Mouse (Mus musculus) midbrain, postnatal 0 days (tissue): Measurements from ENCODE around the gene Hnf1a. TPM values are rescaled to one million over a fixed set of nuclear protein-coding genes. Genes with fewer than 3 reads are reported as not detected.

ENCODE experiments used
- ATAC-seq: fragments of 200-750 bp; cut with Nextera tagmentation; 2 replicates; pipeline ENCODE4 v1.8.0; 2017; ENCODE audit warnings: moderate number of reproducible peaks, mild to moderate bottlenecking, moderate TSS enrichment, moderate library complexity; ENCODE audit not compliant: low FRiP score
- DNase-seq: peaks from one replicate; pipeline ENCODE4 v3.0.0-alpha.2; 2015; ENCODE audit warnings: low spot score
- H3K27ac ChIP-seq: fragments of 300-500 bp; sonication (generic); 2 replicates; pipeline ENCODE4 v1.5.1; 2014; ENCODE audit warnings: low read depth, mild to moderate bottlenecking, low read length, mixed read lengths
- H3K27me3 ChIP-seq: fragments of 300-500 bp; sonication (generic); 2 replicates; pipeline ENCODE4 v1.6.1; 2014; ENCODE audit warnings: low read length, control low read depth, mixed read lengths; ENCODE audit not compliant: insufficient read depth
- H3K36me3 ChIP-seq: fragments of 300-500 bp; sonication (generic); 2 replicates; pipeline ENCODE4 v1.6.1; 2014; ENCODE audit warnings: low read length, control low read depth, mixed read lengths; ENCODE audit not compliant: insufficient read depth
- H3K4me1 ChIP-seq: fragments of 300-500 bp; sonication (generic); 2 replicates; pipeline ENCODE4 v1.6.1; 2014; ENCODE audit warnings: mild to moderate bottlenecking, control low read depth, antibody characterized with exemption, low read length, mixed read lengths; ENCODE audit not compliant: insufficient read depth
- H3K4me2 ChIP-seq: fragments of 300-500 bp; sonication (generic); 2 replicates; pipeline ENCODE4 v1.6.1; 2014; ENCODE audit warnings: low read depth, mild to moderate bottlenecking, low read length, mixed read lengths; ENCODE audit not compliant: poor library complexity, severe bottlenecking
- H3K4me3 ChIP-seq: fragments of 300-500 bp; sonication (generic); 2 replicates; pipeline ENCODE4 v1.5.1; 2014; ENCODE audit warnings: low read depth, mild to moderate bottlenecking, low read length, moderate library complexity
- H3K9ac ChIP-seq: fragments of 300-500 bp; sonication (generic); replicated peaks from 2 replicates; pipeline ENCODE4 v1.6.1; 2014; ENCODE audit warnings: mild to moderate bottlenecking, low read length, moderate library complexity, mixed read lengths; ENCODE audit not compliant: poor library complexity, severe bottlenecking
- H3K9me3 ChIP-seq: fragments of 300-500 bp; sonication (generic); 2 replicates; pipeline ENCODE4 v1.6.1; 2016; ENCODE audit warnings: low read length, control low read depth
- CTCF ChIP-seq: IDR thresholded peaks from 2 replicates; pipeline ENCODE4 v1.5.1; 2016; ENCODE audit warnings: antibody characterized with exemption, mild to moderate bottlenecking
- WGBS: fragments of 180-500 bp; shearing (Covaris S2); extraction: QIAGEN DNeasy Blood & Tissue Kit; methylation state at CpG from one replicate; pipeline ENCODE4 v1.1.7; 2014; 5-methylcytosine and 5-hydroxymethylcytosine counted together
- polyA plus RNA-seq: library from polyadenylated mRNA; unstranded; fragments of >200 nt; fragmentation: Nextera tagmentation; extraction: Ambion mirVana; gene quantifications from 2 replicates; pipeline ENCODE4 v1.2.1, GENCODE M21; 2015
- total RNA-seq: library from RNA; depleted of rRNA; stranded (reverse); fragments of >200 nt; gene quantifications from 2 replicates; pipeline ENCODE4 v1.2.3, GENCODE M21; 2014

Gene Hnf1a
- total and polyA plus RNA-seq, 2 experiments from 2014 or later: 0.05 TPM; not detected in 1

- no peak overlapping the region for H3K27ac ChIP-seq
- DNase-seq (no peak), ATAC-seq (no peak)
- no peak overlapping the region for H3K9ac ChIP-seq
- TF ChIP-seq CTCF: no peak
- no peak overlapping the region for H3K4me3 ChIP-seq
- 84% methylated on average over 8 of the region's 8 CpGs for WGBS
- H3K4me1 ChIP-seq: no peaks in the 10 kb centered on the region
- no peaks in the 10 kb centered on the region for H3K36me3 ChIP-seq
- no peak overlapping the region for H3K4me2 ChIP-seq
- no peaks in the 10 kb centered on the region for H3K9me3 ChIP-seq
- H3K27me3 ChIP-seq: no peaks in the 10 kb centered on the region
Measured at GRCm38 (mm10) chr5:114933206-114933605, 37.7 kb downstream of the Hnf1a start.

GRCm38 (mm10) chr5:114931626-114932025, 39.3 kb downstream of the Hnf1a start:
- H3K9ac ChIP-seq: no peak overlapping the region
- DNase-seq (no peak), ATAC-seq (no peak)
- H3K4me1 ChIP-seq: no peaks in the 10 kb centered on the region
- H3K36me3 ChIP-seq: no peaks in the 10 kb centered on the region
- TF ChIP-seq CTCF: no peak
- no peaks in the 10 kb centered on the region for H3K9me3 ChIP-seq
- WGBS: 68% methylated on average over 5 of the region's 5 CpGs
- H3K4me3 ChIP-seq: no peak overlapping the region
- H3K4me2 ChIP-seq: no peak overlapping the region
- no peak overlapping the region for H3K27ac ChIP-seq
- no peaks in the 10 kb centered on the region for H3K27me3 ChIP-seq

GRCm38 (mm10) chr5:114926753-114927152, 44.1 kb downstream of the Hnf1a start:
- no peak overlapping the region for H3K27ac ChIP-seq
- no peaks in the 10 kb centered on the region for H3K27me3 ChIP-seq
- H3K36me3 ChIP-seq: no peaks in the 10 kb centered on the region
- ATAC-seq (no peak), DNase-seq (no peak)
- H3K4me3 ChIP-seq: no peak overlapping the region
- 0 out of 2 replicates have a peak, but pooled peaks cover 4% of the 10 kb centered on the region for H3K9me3 ChIP-seq
- no peak overlapping the region for H3K9ac ChIP-seq
- no peak for TF ChIP-seq CTCF
- 54% methylated on average over 9 of the region's 9 CpGs for WGBS
- no peaks in the 10 kb centered on the region for H3K4me1 ChIP-seq
- H3K4me2 ChIP-seq: no peak overlapping the region

- DNase-seq (no peak), ATAC-seq (no peak)
- no peak for TF ChIP-seq CTCF
Measured at GRCm38 (mm10) chr5:114926153-114926684, 44.7 kb downstream of the Hnf1a start.

GRCm38 (mm10) chr5:114922998-114923473, 47.9 kb downstream of the Hnf1a start, which contains the start of gene Oasl1:
Gene Oasl1 (plus strand): TSS chr5:114923240.
- Histone ChIP-seq H3K4me2 (peak within 1 kb of the TSS; percentile 41), H3K4me1 (no peaks in the 10 kb centered on the region), H3K27me3 (no peaks in the 10 kb centered on the region), H3K4me3 (no peak within 1 kb of the TSS), H3K36me3 (no peaks in the 10 kb centered on the region), H3K9ac (no peak within 1 kb of the TSS), H3K9me3 (0 out of 2 replicates have a peak, but pooled peaks cover 4% of the 10 kb centered on the region), H3K27ac (no peak within 1 kb of the TSS)
- ATAC-seq (no peak), DNase-seq (no peak)
- 55% methylated on average over 15 of the region's 15 CpGs for WGBS
- no peak for TF ChIP-seq CTCF

More at GRCm38 (mm10) chr5:114926153-114926684, 44.7 kb downstream of the Hnf1a start:
- no peaks in the 10 kb centered on the region for H3K4me1 ChIP-seq
- H3K36me3 ChIP-seq: no peaks in the 10 kb centered on the region
- H3K27me3 ChIP-seq: no peaks in the 10 kb centered on the region
- no peak overlapping the region for H3K27ac ChIP-seq
- H3K9ac ChIP-seq: no peak overlapping the region
- no peak overlapping the region for H3K4me2 ChIP-seq
- H3K9me3 ChIP-seq: 0 out of 2 replicates have a peak, but pooled peaks cover 4% of the 10 kb centered on the region
- no peak overlapping the region for H3K4me3 ChIP-seq
- WGBS: 43% methylated on average over 1 of the region's 1 CpGs

- no peak; the same call in 1 of the 2 replicates for ATAC-seq
- 0 out of 2 replicates have a peak, but pooled peaks cover 4% of the 10 kb centered on the region for H3K9me3 ChIP-seq
- no peak for DNase-seq
- H3K4me1 ChIP-seq: no peaks in the 10 kb centered on the region
- no peak overlapping the region for H3K9ac ChIP-seq
- H3K4me2 ChIP-seq: no peak overlapping the region
- no peak overlapping the region for H3K4me3 ChIP-seq
- no peak overlapping the region for H3K27ac ChIP-seq
- no peaks in the 10 kb centered on the region for H3K27me3 ChIP-seq
- H3K36me3 ChIP-seq: no peaks in the 10 kb centered on the region
- no peak for TF ChIP-seq CTCF
- WGBS: 71% methylated on average over 10 of the region's 10 CpGs
Measured at GRCm38 (mm10) chr5:114922366-114922731, 48.5 kb downstream of the Hnf1a start.
